Mouse (Mus musculus): Measurements from ENCODE around the gene Hyal3. TPM values are rescaled to one million over a fixed set of nuclear protein-coding genes. Genes with fewer than 3 reads are reported as not detected.

The Hyal3 gene
- total RNA-seq, 2 experiments from 2014 or later = 0.36 to 0.46 TPM

- intact Hi-C loops (cut with DNase I) = no loop called here
- no peak for DNase-seq
Measured at GRCm38 (mm10) chr9:107590058-107590772, 9.6 kb downstream of the Hyal3 start.

- no peak for DNase-seq
- intact Hi-C loops (cut with DNase I) = no loop called here
Measured at GRCm38 (mm10) chr9:107590773-107591060, 10.1 kb downstream of the Hyal3 start.

- DNase-seq = no peak
- intact Hi-C loops (cut with DNase I) = no loop called here
Measured at GRCm38 (mm10) chr9:107593101-107593976, 12.7 kb downstream of the Hyal3 start.

GRCm38 (mm10) chr9:107594281-107595062 is 13.9 kb downstream of the Hyal3 start:
- no peak for DNase-seq
- intact Hi-C loops (cut with DNase I) = no loop called here

- intact Hi-C loops (cut with DNase I) = no loop called here
- DNase-seq = peak; percentile 71 to 76
Measured at GRCm38 (mm10) chr9:107596619-107597569, 16.3 kb downstream of the Hyal3 start.

- intact Hi-C loops (cut with DNase I) = no loop called here
- no peak for DNase-seq
Measured at GRCm38 (mm10) chr9:107598385-107598784, 17.8 kb downstream of the Hyal3 start.

- intact Hi-C loops (cut with DNase I) = no loop called here
- DNase-seq = no peak
Measured at GRCm38 (mm10) chr9:107599433-107599832, 18.8 kb downstream of the Hyal3 start.

GRCm38 (mm10) chr9:107599842-107600241 is 19.2 kb downstream of the Hyal3 start:
- intact Hi-C loops (cut with DNase I) = loop anchor here (5.0 kb wide), 1 partner anchor 137 kb away; no protein-coding TSS in a partner anchor
- DNase-seq = no peak

GRCm38 (mm10) chr9:107600745-107601144 is 20.1 kb downstream of the Hyal3 start:
- intact Hi-C loops (cut with DNase I) = loop anchor here (5.0 kb wide), 1 partner anchor 137 kb away; no protein-coding TSS in a partner anchor
- no peak for DNase-seq

- intact Hi-C loops (cut with DNase I) = loop anchor here (5.0 kb wide), 1 partner anchor 136 kb away; no protein-coding TSS in a partner anchor
- no peak for DNase-seq
Measured at GRCm38 (mm10) chr9:107601275-107601674, 20.7 kb downstream of the Hyal3 start.

- intact Hi-C loops (cut with DNase I) = loop anchor here (1.0 to 5.0 kb wide), 2 partner anchors 42 to 135 kb away; no protein-coding TSS in a partner anchor
- peak; percentile 95 to 98 for DNase-seq
Measured at GRCm38 (mm10) chr9:107602068-107602648, 21.5 kb downstream of the Hyal3 start.

GRCm38 (mm10) chr9:107603251-107603650 is 22.6 kb downstream of the Hyal3 start:
- no peak for DNase-seq
- intact Hi-C loops (cut with DNase I) = loop anchor here (1.0 to 5.0 kb wide), 2 partner anchors 72 to 134 kb away; no protein-coding TSS in a partner anchor

- intact Hi-C loops (cut with DNase I) = no loop called here
- DNase-seq = no peak
Measured at GRCm38 (mm10) chr9:107605041-107605661, 24.5 kb downstream of the Hyal3 start.

GRCm38 (mm10) chr9:107606591-107606990 is 26.0 kb downstream of the Hyal3 start:
- DNase-seq = no peak
- intact Hi-C loops (cut with DNase I) = no loop called here

GRCm38 (mm10) chr9:107607036-107607435 is 26.4 kb downstream of the Hyal3 start:
- intact Hi-C loops (cut with DNase I) = no loop called here
- no peak for DNase-seq

GRCm38 (mm10) chr9:107607653-107608245 is 27.1 kb downstream of the Hyal3 start:
- intact Hi-C loops (cut with DNase I) = no loop called here
- no peak for DNase-seq

GRCm38 (mm10) chr9:107608741-107609432 is 28.3 kb downstream of the Hyal3 start, which contains the start of gene Sema3b:
Sema3b (minus strand) TSS chr9:107609229.
- no peak for DNase-seq
- intact Hi-C loops (cut with DNase I) = no loop called here

- no peak for DNase-seq
- intact Hi-C loops (cut with DNase I) = no loop called here
Measured at GRCm38 (mm10) chr9:107609433-107609830, 28.8 kb downstream of the Hyal3 start.
